Mouse (Mus musculus) 3134 (cell line): ENCODE data around the gene Ccdc159.

Source experiments
- DNase-seq: peaks from one replicate; pipeline ENCODE4 v3.0.0-alpha.2; 2011; ENCODE audit warnings: low spot score; ENCODE audit not compliant: insufficient read length; ENCODE audit errors: extremely low read depth

The Ccdc159 gene

GRCm38 (mm10) chr9:21960135-21960534 lies 32.9 kb downstream of the Ccdc159 start:
- DNase-seq: no peak

- no peak for DNase-seq
These were observed 33.4 kb downstream of the Ccdc159 start for GRCm38 (mm10) chr9:21960558-21961208.

GRCm38 (mm10) chr9:21961366-21961980 lies 34.2 kb downstream of the Ccdc159 start:
- DNase-seq: no peak

- no peak for DNase-seq
These were observed 34.7 kb downstream of the Ccdc159 start for GRCm38 (mm10) chr9:21962010-21962409.

GRCm38 (mm10) chr9:21962416-21963059 lies 35.3 kb downstream of the Ccdc159 start:
- DNase-seq: no peak

- no peak for DNase-seq
These were observed 36.1 kb downstream of the Ccdc159 start, which contains the start of gene Epor for GRCm38 (mm10) chr9:21963417-21963816. Gene Epor (minus strand): TSS chr9:21963506.

- no peak for DNase-seq
These were observed 41.6 kb downstream of the Ccdc159 start for GRCm38 (mm10) chr9:21968883-21969282.

GRCm38 (mm10) chr9:21969304-21969703 lies 42.0 kb downstream of the Ccdc159 start:
- no peak for DNase-seq

- no peak for DNase-seq
These were observed 49.4 kb downstream of the Ccdc159 start for GRCm38 (mm10) chr9:21976626-21977175.

GRCm38 (mm10) chr9:21977331-21977730 lies 50.1 kb downstream of the Ccdc159 start:
- no peak for DNase-seq

GRCm38 (mm10) chr9:21977972-21978371 lies 50.7 kb downstream of the Ccdc159 start:
- no peak for DNase-seq

- DNase-seq: no peak
These were observed 51.3 kb downstream of the Ccdc159 start for GRCm38 (mm10) chr9:21978398-21979128.

GRCm38 (mm10) chr9:21983911-21984310 lies 56.6 kb downstream of the Ccdc159 start:
- DNase-seq: no peak
